Mouse (Mus musculus) testis, postnatal 10 days (tissue): ENCODE data around the gene Kcnj15.

Experiments used
- DNase-seq: peaks from one replicate; pipeline ENCODE4 v3.0.0; 2021; ENCODE audit warnings: low spot score

The Kcnj15 gene

GRCm38 (mm10) chr16:95257266-95257894, at the start of gene Kcnj15:
Gene Kcnj15, plus strand, starts transcription at chr16:95257558.
- DNase-seq: no peak

- DNase-seq: no peak
Observed at GRCm38 (mm10) chr16:95208243-95208642, 49.1 kb upstream of the Kcnj15 start.

GRCm38 (mm10) chr16:95209011-95209466, 48.3 kb upstream of the Kcnj15 start:
- no peak for DNase-seq

GRCm38 (mm10) chr16:95214251-95215197, 42.8 kb upstream of the Kcnj15 start:
- DNase-seq: no peak

- DNase-seq: no peak
Observed at GRCm38 (mm10) chr16:95215782-95216181, 41.6 kb upstream of the Kcnj15 start.

GRCm38 (mm10) chr16:95216346-95216745, 41.0 kb upstream of the Kcnj15 start:
- no peak for DNase-seq

- no peak for DNase-seq
Observed at GRCm38 (mm10) chr16:95216824-95217223, 40.5 kb upstream of the Kcnj15 start.

- no peak for DNase-seq
Observed at GRCm38 (mm10) chr16:95218783-95219182, 38.6 kb upstream of the Kcnj15 start.

- DNase-seq: no peak
Observed at GRCm38 (mm10) chr16:95219459-95219858, 37.9 kb upstream of the Kcnj15 start.

- DNase-seq: no peak
Observed at GRCm38 (mm10) chr16:95221051-95221450, 36.3 kb upstream of the Kcnj15 start.

GRCm38 (mm10) chr16:95222026-95222718, 35.2 kb upstream of the Kcnj15 start:
- no peak for DNase-seq

- no peak for DNase-seq
Observed at GRCm38 (mm10) chr16:95223435-95223834, 33.9 kb upstream of the Kcnj15 start.

- no peak for DNase-seq
Observed at GRCm38 (mm10) chr16:95225285-95225684, 32.1 kb upstream of the Kcnj15 start.

- DNase-seq: no peak
Observed at GRCm38 (mm10) chr16:95231768-95232167, 25.6 kb upstream of the Kcnj15 start.

- no peak for DNase-seq
Observed at GRCm38 (mm10) chr16:95234891-95235548, 22.3 kb upstream of the Kcnj15 start.

GRCm38 (mm10) chr16:95239209-95239925, 18.0 kb upstream of the Kcnj15 start:
- no peak for DNase-seq

GRCm38 (mm10) chr16:95240688-95241087, 16.7 kb upstream of the Kcnj15 start:
- no peak for DNase-seq

GRCm38 (mm10) chr16:95241581-95241980, 15.8 kb upstream of the Kcnj15 start:
- no peak for DNase-seq

- DNase-seq: no peak
Observed at GRCm38 (mm10) chr16:95242114-95242513, 15.2 kb upstream of the Kcnj15 start.

- no peak for DNase-seq
Observed at GRCm38 (mm10) chr16:95243401-95243800, 14.0 kb upstream of the Kcnj15 start.

GRCm38 (mm10) chr16:95244626-95245303, 12.6 kb upstream of the Kcnj15 start:
- DNase-seq: no peak
